Comparison of ENCODE assay signal across 18 mouse cellular contexts in genomic region chr12:82667441-82667840, GRCm38 (mm10).
DNase-seq lines count a peak whose midpoint lies in the region.
"Had no signal": no experiment of that assay in that cellular context is flagged by ENCODE, and none has a peak within 500 bp of the region (broad histone marks: within the 10 kb centered on the region; RNA-seq: fewer than 3 reads in every experiment).

No protein-coding gene starts in this region.

- H3K4me1 ChIP-seq in heart, embryonic 10.5 days: peaks cover 8% of the 10 kb centered on the region; the same call in 1 of the 2 replicates
- H3K4me1 ChIP-seq: hindbrain, embryonic 15.5 days; intestine, embryonic 15.5 days had no signal

- WGBS in heart, embryonic 10.5 days: 81% methylated on average over 3 of the region's 3 CpGs

- H3K27me3 ChIP-seq in heart, embryonic 10.5 days (ENCODE audit: insufficient read depth, poor library complexity, severe bottlenecking): no peaks in the 10 kb centered on the region
- H3K27me3 ChIP-seq: CH12.LX; hindbrain, embryonic 15.5 days; intestine, embryonic 15.5 days; lung, embryonic 15.5 days had no signal

- no peak overlapping the region for H3K4me3 ChIP-seq in heart, embryonic 10.5 days
- H3K4me3 ChIP-seq: hindbrain, embryonic 15.5 days; intestine, embryonic 15.5 days; lung, embryonic 15.5 days had no signal

- no peaks in the 10 kb centered on the region for H3K36me3 ChIP-seq in heart, embryonic 10.5 days
- H3K36me3 ChIP-seq: hindbrain, embryonic 15.5 days; intestine, embryonic 15.5 days; lung, embryonic 15.5 days had no signal

- no peaks in the 10 kb centered on the region for H3K9me3 ChIP-seq in heart, embryonic 10.5 days
- H3K9me3 ChIP-seq: hindbrain, embryonic 15.5 days; intestine, embryonic 15.5 days; lung, embryonic 15.5 days had no signal

- H3K27ac ChIP-seq in heart, embryonic 10.5 days: peak overlapping the region; percentile 2; the same call in 1 of the 2 replicates
- H3K27ac ChIP-seq: hindbrain, embryonic 15.5 days; intestine, embryonic 15.5 days; liver, embryonic 14.5 days; lung, embryonic 15.5 days had no signal

- intact Hi-C loops in gastrocnemius, postnatal 14 days (cut with DNase I; ENCODE audit: low total_unique reads): no loop called here

- DNase-seq in heart, embryonic 10.5 days (ENCODE audit: low spot score): no peak
- no peak for DNase-seq in heart, adult 9 months (ENCODE audit: low spot score in 2 of 2)
- peak; percentile 38 for DNase-seq in right cerebral cortex, postnatal 4 days
- no peak for DNase-seq in right cerebral cortex, adult 2 months (ENCODE audit: low spot score in 2 of 2)
- DNase-seq in cerebellum, postnatal 10 days: peak; percentile 89 to 93
- DNase-seq in ovary, postnatal 10 days (ENCODE audit: low spot score): no peak
- no peak for DNase-seq in gastrocnemius, postnatal 14 days
- DNase-seq: embryo, embryonic 11 days; heart, adult 11 months; kidney, postnatal 36 days; layer of hippocampus, adult 9-11 months; retina, postnatal 1 day; thymus, adult 2 months had no signal

Comparison
In these comparisons a context has a peak if more than half of its experiments do, and no peak if none do; other contexts are left out.
1. DNase-seq: peak in right cerebral cortex, postnatal 4 days (single experiment) and cerebellum, postnatal 10 days (2 of 2); none in heart, embryonic 10.5 days (single experiment), heart, adult 9 months (0 of 2), right cerebral cortex, adult 2 months (0 of 2), ovary, postnatal 10 days (single experiment) and gastrocnemius, postnatal 14 days (single experiment).